Mouse (Mus musculus): ENCODE data around the gene Dennd4b. TPM values are rescaled to one million over a fixed set of nuclear protein-coding genes. Genes with fewer than 3 reads are reported as not detected.
A peak's percentile ranks its signal among the peaks of the same experiment; 100 is the strongest.
"Not testable (repeated sequence)": the region's sequence is repeated elsewhere in the genome, so short reads cannot be mapped to it uniquely, and the experiment has no call there.

Gene Dennd4b
- total RNA-seq, 2 experiments from 2014 or later: 21.1 to 23.6 TPM

- DNase-seq; intact Hi-C loops (cut with DNase I): not testable (repeated sequence)
These were observed 13.2 kb upstream of the Dennd4b start for GRCm38 (mm10) chr3:90251731-90252226.

GRCm38 (mm10) chr3:90252659-90253058 lies 12.3 kb upstream of the Dennd4b start:
- DNase-seq; intact Hi-C loops (cut with DNase I): not testable (repeated sequence)

GRCm38 (mm10) chr3:90253174-90253573 lies 11.8 kb upstream of the Dennd4b start:
- intact Hi-C loops (cut with DNase I); DNase-seq: not testable (repeated sequence)

GRCm38 (mm10) chr3:90253653-90254418 lies 11.1 kb upstream of the Dennd4b start, which contains the start of gene Crtc2:
Gene Crtc2, plus strand, starts transcription at chr3:90254163.
- intact Hi-C loops (cut with DNase I): no loop called here
- peak; percentile 93 to 94 for DNase-seq

GRCm38 (mm10) chr3:90254419-90255193 lies 10.4 kb upstream of the Dennd4b start:
- peak in 1 of 2 experiments; percentile 63 for DNase-seq
- intact Hi-C loops (cut with DNase I): no loop called here

GRCm38 (mm10) chr3:90255194-90255565 lies 9.8 kb upstream of the Dennd4b start:
- intact Hi-C loops (cut with DNase I): no loop called here
- DNase-seq: no peak

- intact Hi-C loops (cut with DNase I): no loop called here
- no peak for DNase-seq
These were observed 9.1 kb upstream of the Dennd4b start for GRCm38 (mm10) chr3:90255784-90256353.

- DNase-seq: no peak
- intact Hi-C loops (cut with DNase I): no loop called here
These were observed 8.1 kb upstream of the Dennd4b start for GRCm38 (mm10) chr3:90256731-90257530.

GRCm38 (mm10) chr3:90258521-90258920 lies 6.5 kb upstream of the Dennd4b start:
- intact Hi-C loops (cut with DNase I): no loop called here
- DNase-seq: no peak

GRCm38 (mm10) chr3:90263121-90263771 lies 1.7 kb upstream of the Dennd4b start:
- intact Hi-C loops (cut with DNase I): no loop called here
- no peak for DNase-seq

GRCm38 (mm10) chr3:90264687-90265033 lies 325 bp upstream of the Dennd4b start:
- intact Hi-C loops (cut with DNase I): loop anchor here (2.0 kb wide), 1 partner anchor 108 kb away; no protein-coding TSS in a partner anchor
- no peak for DNase-seq

GRCm38 (mm10) chr3:90265932-90266741 lies 1.2 kb downstream of the Dennd4b start:
- intact Hi-C loops (cut with DNase I): loop anchor here (2.0 kb wide), 1 partner anchor 107 kb away; no protein-coding TSS in a partner anchor
- peak; percentile 25 to 33 for DNase-seq

- intact Hi-C loops (cut with DNase I): no loop called here
- DNase-seq: no peak
These were observed 2.2 kb downstream of the Dennd4b start for GRCm38 (mm10) chr3:90266901-90267775.

GRCm38 (mm10) chr3:90268190-90268589 lies 3.2 kb downstream of the Dennd4b start:
- intact Hi-C loops (cut with DNase I): no loop called here
- DNase-seq: no peak

GRCm38 (mm10) chr3:90268971-90269370 lies 4.0 kb downstream of the Dennd4b start:
- no peak for DNase-seq
- intact Hi-C loops (cut with DNase I): no loop called here

- intact Hi-C loops (cut with DNase I): no loop called here
These were observed 5.8 kb downstream of the Dennd4b start for GRCm38 (mm10) chr3:90270784-90271183.

GRCm38 (mm10) chr3:90272170-90272569 lies 7.2 kb downstream of the Dennd4b start:
- DNase-seq: no peak
- intact Hi-C loops (cut with DNase I): no loop called here

More at GRCm38 (mm10) chr3:90270784-90271183, 5.8 kb downstream of the Dennd4b start:
- no peak for DNase-seq

GRCm38 (mm10) chr3:90273855-90274254 lies 8.9 kb downstream of the Dennd4b start:
- intact Hi-C loops (cut with DNase I): no loop called here
- no peak for DNase-seq
